Mouse (Mus musculus): ENCODE measurements around the gene Wnk1.

DNA sequence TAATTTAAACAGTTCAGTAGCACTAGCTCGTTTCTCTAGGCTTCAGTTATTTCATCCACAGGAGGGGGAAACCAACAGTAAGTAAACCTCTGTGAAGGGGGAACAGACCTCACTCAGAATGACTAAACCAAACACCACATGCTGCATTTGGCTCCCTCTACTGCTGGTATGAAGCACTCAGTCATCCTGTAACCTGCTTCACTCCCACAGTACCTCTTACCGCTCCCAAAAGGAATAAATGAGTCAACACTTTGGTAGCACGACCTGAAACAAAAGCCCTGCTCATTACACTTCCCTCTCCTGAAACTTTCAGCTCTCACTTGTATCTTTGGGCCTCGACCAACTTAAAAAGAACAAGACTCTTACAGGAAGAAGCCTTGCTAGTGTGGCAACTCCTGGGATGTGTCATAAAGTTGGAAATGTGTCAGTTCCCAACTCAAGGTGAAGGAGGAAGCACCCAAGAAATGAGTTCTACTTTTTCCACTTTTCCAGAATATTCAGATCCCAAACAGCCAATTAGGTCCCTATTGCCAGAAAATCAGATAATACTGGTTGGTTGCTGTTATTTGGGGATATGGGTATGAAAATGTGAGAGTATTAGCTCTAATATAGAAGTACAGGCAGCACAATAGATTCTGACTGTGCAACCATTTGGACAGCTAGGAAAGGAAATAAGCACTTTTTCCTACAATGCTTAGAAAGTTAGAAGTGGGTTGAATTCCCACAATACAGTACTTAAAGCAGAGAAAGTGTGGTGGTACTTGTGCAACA is 114.1 kb downstream of the Wnk1 start:
- TF ChIP-seq MAFK (IDR thresholded peaks at IDR 0.05; ENCODE audit: borderline replicate concordance, low read depth, low read length) (no peak), GATA1 (IDR thresholded peaks at IDR 0.05; ENCODE audit: low read depth, low read length) (no peak), POLR2AphosphoS2 (IDR thresholded peaks at IDR 0.05; ENCODE audit: low read length) (no peak), POLR2A (IDR thresholded peaks at IDR 0.05; ENCODE audit: control insufficient read depth in 1 of 2, insufficient read depth in 1 of 2, low read depth in 1 of 2, low read length in 2 of 2, poor library complexity in 1 of 2) (no peak), SMC3 (IDR thresholded peaks at IDR 0.05; ENCODE audit: low read depth, low read length) (peak; percentile 48), CTCF (IDR thresholded peaks at IDR 0.05 in 2 of 3, conservative IDR thresholded peaks at IDR 0.05 in 1 of 3; ENCODE audit: control insufficient read depth in 1 of 3, insufficient read depth in 1 of 3, low read depth in 2 of 3, low read length in 3 of 3, poor library complexity in 1 of 3, severe bottlenecking in 1 of 3) (peak; percentile 12 to 44 (median 17); a peak in 3 of 6 replicates), E2F4 (IDR thresholded peaks at IDR 0.05; ENCODE audit: borderline replicate concordance, low read depth, low read length) (no peak), JUND (IDR thresholded peaks at IDR 0.05; ENCODE audit: low read depth, low read length) (no peak), ZMIZ1 (IDR thresholded peaks at IDR 0.05; ENCODE audit: low read depth, low read length) (no peak), CHD2 (IDR thresholded peaks at IDR 0.05; ENCODE audit: low read length) (no peak), RCOR1 (IDR thresholded peaks at IDR 0.05; ENCODE audit: low read depth, low read length) (no peak), GABPA (IDR thresholded peaks at IDR 0.05; ENCODE audit: low read depth, low read length) (no peak), TBP (IDR thresholded peaks at IDR 0.05; ENCODE audit: low read depth, low read length) (no peak), HCFC1 (IDR thresholded peaks at IDR 0.05; ENCODE audit: low read depth, low read length) (no peak)
